24 mouse cellular contexts compared by ENCODE assay signal in the genomic region with DNA sequence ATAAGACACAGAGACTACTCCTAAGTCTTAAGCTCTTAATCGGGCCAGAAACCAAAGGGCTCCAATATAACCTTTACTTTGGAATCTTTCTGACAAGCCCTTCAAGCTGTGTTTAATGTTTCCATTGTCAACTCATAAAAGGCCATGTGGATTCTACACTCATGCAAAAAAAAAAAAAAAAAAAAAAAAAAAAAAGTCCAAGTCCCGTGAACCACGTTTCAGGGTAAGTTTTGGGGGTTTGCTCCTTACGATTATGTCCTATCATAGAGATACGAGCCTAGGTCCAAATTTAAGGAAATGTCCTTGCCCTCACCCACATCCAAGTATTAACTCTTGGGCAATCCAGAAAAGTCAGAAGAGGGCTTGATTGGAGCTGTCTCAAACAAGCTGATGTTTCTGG. TPM values are rescaled to one million over a fixed set of nuclear protein-coding genes. Genes with fewer than 3 reads are reported as not detected.
DNase-seq lines count a peak whose midpoint lies in the region; ATAC-seq and TF ChIP-seq lines count a peak whose summit lies in the region.
"Had no signal": no experiment of that assay in that cellular context is flagged by ENCODE, and none has a peak within 500 bp of the region (broad histone marks: within the 10 kb centered on the region; RNA-seq: fewer than 3 reads in every experiment).

No protein-coding gene starts in this region.

- peak; percentile 27 for DNase-seq in liver, adult 2 months (ENCODE audit: extremely low read depth, low read depth, low spot score)
- no peak for DNase-seq in liver, postnatal 0 days
- DNase-seq in CH12.LX (ENCODE audit: extremely low read depth): no peak
- no peak for DNase-seq in embryo, embryonic 11 days
- DNase-seq in cerebellum, adult 8-10 months: no peak
- DNase-seq in heart, adult 8-10 months (ENCODE audit: low spot score): no peak
- DNase-seq: adrenal gland, adult 2 months; adrenal gland, adult 8-10 months; adrenal gland, postnatal 10 days; adrenal gland, postnatal 14 days; adrenal gland, postnatal 25 days; adrenal gland, postnatal 36 days; B cell, adult 2 months; cerebellum, adult 11 months; cerebellum, adult 11-12 months; cerebellum, adult 18-20 months; cerebellum, adult 2 months had no signal

- no peak overlapping the region for H3K4me2 ChIP-seq in liver, postnatal 0 days (ENCODE audit: low read depth, low read length)
- peak overlapping the region; percentile 100 for H3K4me2 ChIP-seq in CH12.LX (ENCODE audit: insufficient read depth, low read depth, poor library complexity, severe bottlenecking)

- WGBS in liver, adult 2 months: 65% methylated on average over 5 of the region's 5 CpGs
- 82% methylated on average over 5 of the region's 5 CpGs for WGBS in liver, postnatal 0 days (ENCODE audit: insufficient replicate concordance)
- WGBS in macrophage (ENCODE audit: missing documents): 93% methylated on average over 5 of the region's 5 CpGs

- H3K27ac ChIP-seq in liver, adult 2 months (replicated peaks; ENCODE audit: insufficient read depth, low read depth, low read length): no peak overlapping the region
- no peak overlapping the region for H3K27ac ChIP-seq in liver, postnatal 0 days (ENCODE audit: low read depth)
- peak overlapping the region; percentile 85 for H3K27ac ChIP-seq in CH12.LX (ENCODE audit: insufficient read depth, low read depth)
- H3K27ac ChIP-seq in bone marrow macrophage, adult 2 months (ENCODE audit: insufficient read depth, low read depth, low read length): peak overlapping the region; percentile 7; the same call in 1 of the 2 replicates
- 0 out of 2 replicates have a peak overlapping the region, but pooled peaks have one; percentile 95 for H3K27ac ChIP-seq in macrophage

- dilution Hi-C loops in CH12.LX (cut with MboI; ENCODE audit: extremely low pct_ligation_motif_present, extremely low pct_unique_long_range_greater_than_20kb, low sequenced_read_pairs): no loop called here

- ATAC-seq in liver, postnatal 0 days: no peak
- ATAC-seq: activated CD4-positive, CD25-positive, alpha-beta regulatory T cell, adult 4 months; CD4-positive, CD25-positive, alpha-beta regulatory T cell, adult 4 months; Patski had no signal

- H3K9me3 ChIP-seq in liver, postnatal 0 days (ENCODE audit: low read length): no peaks in the 10 kb centered on the region
- H3K9me3 ChIP-seq in CH12.LX (replicated peaks; ENCODE audit: low read length): no peaks in the 10 kb centered on the region

- H3K9ac ChIP-seq in liver, adult 2 months (ENCODE audit: low read depth, low read length): no peak overlapping the region
- H3K9ac ChIP-seq in liver, postnatal 0 days (replicated peaks): no peak overlapping the region
- peak overlapping the region; percentile 85 for H3K9ac ChIP-seq in CH12.LX (ENCODE audit: insufficient read depth, low read depth)

- 0 out of 2 replicates have a peak, but pooled peaks cover 5% of the 10 kb centered on the region for H3K36me3 ChIP-seq in liver, adult 2 months (ENCODE audit: control insufficient read depth, insufficient read depth, low read length)
- no peaks in the 10 kb centered on the region for H3K36me3 ChIP-seq in liver, postnatal 0 days (replicated peaks; ENCODE audit: insufficient read depth, low read length)
- H3K36me3 ChIP-seq in CH12.LX (replicated peaks in 1 of 2; ENCODE audit: control insufficient read depth in 1 of 2, insufficient read depth in 1 of 2, low read length in 1 of 2) (no peaks in the 10 kb centered on the region), macrophage (ENCODE audit: inconsistent target) (peaks cover 12% of the 10 kb centered on the region; the same call in 1 of the 2 replicates)
- H3K36me3 ChIP-seq: G1E had no signal

- no peak for TF ChIP-seq POLR2A in liver, adult 2 months (IDR thresholded peaks at IDR 0.05; ENCODE audit: extremely low read depth, insufficient read depth, low read length)
- no peak for TF ChIP-seq POLR2A in CH12.LX (IDR thresholded peaks at IDR 0.05; ENCODE audit: low read depth, low read length)
- no peak for TF ChIP-seq POLR2A in bone marrow macrophage, adult 2 months (IDR thresholded peaks at IDR 0.05; ENCODE audit: borderline replicate concordance, low read depth, low read length)

- no peak for TF ChIP-seq EP300 in liver, postnatal 0 days (IDR thresholded peaks at IDR 0.05; ENCODE audit: low read depth)
- TF ChIP-seq EP300 in CH12.LX (IDR thresholded peaks at IDR 0.05; ENCODE audit: low read length): no peak

- H3K27me3 ChIP-seq in liver, adult 2 months (ENCODE audit: control insufficient read depth, insufficient read depth, low read length): no peaks in the 10 kb centered on the region
- peaks cover under 1% of the 10 kb centered on the region for H3K27me3 ChIP-seq in liver, postnatal 0 days (ENCODE audit: insufficient read depth, low read length)
- H3K27me3 ChIP-seq in CH12.LX (replicated peaks): no peaks in the 10 kb centered on the region
- H3K27me3 ChIP-seq: Patski had no signal

- H3K4me3 ChIP-seq in liver, adult 2 months (ENCODE audit: insufficient read depth, low read depth, low read length): no peak overlapping the region
- no peak overlapping the region for H3K4me3 ChIP-seq in liver, postnatal 0 days (ENCODE audit: low read depth, low read length)
- peak overlapping the region in 1 of 3 experiments; percentile 71 for H3K4me3 ChIP-seq in CH12.LX (replicated peaks in 1 of 3; ENCODE audit: low read depth in 2 of 3, low read length in 2 of 3, poor library complexity in 1 of 3)
- no peak overlapping the region for H3K4me3 ChIP-seq in bone marrow macrophage, adult 2 months (ENCODE audit: insufficient read depth, low read length)
- no peak overlapping the region for H3K4me3 ChIP-seq in macrophage (ENCODE audit: inconsistent target)

- no peak for TF ChIP-seq RAD21 in CH12.LX (IDR thresholded peaks at IDR 0.05; ENCODE audit: low read depth, low read length)

- H3K79me2 ChIP-seq in liver, adult 2 months (ENCODE audit: control insufficient read depth, insufficient read depth, low read length): peaks cover 42% of the 10 kb centered on the region; the same call in 1 of the 2 replicates
- peaks cover 56% of the 10 kb centered on the region for H3K79me2 ChIP-seq in CH12.LX (replicated peaks; ENCODE audit: control insufficient read depth, extremely low read depth, insufficient read depth, poor library complexity, severe bottlenecking)
- peaks cover 100% of the 10 kb centered on the region for H3K79me2 ChIP-seq in macrophage (ENCODE audit: inconsistent target)

- peaks cover 31% of the 10 kb centered on the region for H3K4me1 ChIP-seq in liver, adult 2 months (ENCODE audit: control insufficient read depth, insufficient read depth, low read length)
- peaks cover 27% of the 10 kb centered on the region for H3K4me1 ChIP-seq in liver, postnatal 0 days (ENCODE audit: insufficient read depth)
- peaks cover 14 to 41% of the 10 kb centered on the region in 2 experiments for H3K4me1 ChIP-seq in CH12.LX (ENCODE audit: control insufficient read depth in 1 of 2, insufficient read depth in 2 of 2)
- H3K4me1 ChIP-seq in bone marrow macrophage, adult 2 months (ENCODE audit: control insufficient read depth, insufficient read depth, low read length): peaks cover 44% of the 10 kb centered on the region

- TF ChIP-seq CTCF in liver, adult 2 months (IDR thresholded peaks at IDR 0.05; ENCODE audit: low read depth, low read length): no peak
- TF ChIP-seq CTCF in liver, postnatal 0 days (IDR thresholded peaks at IDR 0.05; ENCODE audit: low read depth): no peak
- no peak for TF ChIP-seq CTCF in CH12.LX (conservative IDR thresholded peaks at IDR 0.05 in 1 of 2, IDR thresholded peaks at IDR 0.05 in 1 of 2; ENCODE audit: low read depth in 2 of 2, low read length in 2 of 2)
- TF ChIP-seq CTCF in bone marrow macrophage, adult 2 months (IDR thresholded peaks at IDR 0.05; ENCODE audit: low read depth, low read length): no peak

- in situ Hi-C loops in CH12.LX (cut with MboI; ENCODE audit: low pct_ligation_motif_present, low pct_unique_long_range_greater_than_20kb, low sequenced_read_pairs): no loop called here

TF ChIP-seq in CH12.LX, 34 proteins besides CTCF, POLR2A, EP300 and RAD21:
- TF ChIP-seq BHLHE40 (IDR thresholded peaks at IDR 0.05; ENCODE audit: low read depth, low read length): peak; percentile 81
- TF ChIP-seq MYC (IDR thresholded peaks at IDR 0.05; ENCODE audit: low read depth, low read length): peak; percentile 58; the same call in 1 of the 2 replicates
- no peak for TF ChIP-seq POLR2AphosphoS2 (IDR thresholded peaks at IDR 0.05; ENCODE audit: low read depth, low read length)
- TF ChIP-seq TCF12 (IDR thresholded peaks at IDR 0.05; ENCODE audit: low read depth, low read length): no peak
- 0 out of 2 replicates have a peak, but pooled peaks have one; percentile 24 for TF ChIP-seq JUND (conservative IDR thresholded peaks at IDR 0.05; ENCODE audit: low read depth, low read length)
- TF ChIP-seq MXI1 (IDR thresholded peaks at IDR 0.05; ENCODE audit: low read depth, low read length): peak; percentile 72
- TF ChIP-seq ZNF384 (IDR thresholded peaks at IDR 0.05; ENCODE audit: low read depth, low read length): peak; percentile 96

RNA-seq across cellular contexts. Expression of gene Rbm47, which starts 27.3 kb away (rescaled TPM):
- 63.5 and 81.8 TPM in 2 replicates for total RNA-seq in liver, adult 2 months (2014; rRNA removed)
- 47.4 and 58.7 TPM in 2 replicates for polyA plus RNA-seq in liver, adult 2 months (2012; rRNA removed)
- 20.5 and 22.8 TPM in 2 replicates for polyA plus RNA-seq in liver, postnatal 0 days (2015; fragmentation: Nextera tagmentation; extraction: Ambion mirVana)
- 9.2 and 11.3 TPM in 2 replicates for total RNA-seq in CH12.LX (2012; rRNA removed)
- 0.08 and 0.43 TPM in 2 replicates for total RNA-seq in CH12.LX (2014; rRNA removed)
- polyA plus RNA-seq in CH12.LX (2012; ENCODE audit: insufficient read length, low read depth): 0.91 and 1.1 TPM in 2 replicates
- 86.7 and 89.0 TPM in 2 replicates for polyA plus RNA-seq in bone marrow macrophage, adult 2 months (2012; ENCODE audit: insufficient read depth, insufficient read length, missing spikeins)
- total RNA-seq in macrophage (2018; cell fraction: chromatin; rRNA removed): 100 to 1,000 TPM; 212 to 432 (median 310) TPM
- total RNA-seq in macrophage (2018; cell fraction: cytosol; rRNA removed): 100 to 1,000 TPM in 10 of 26 experiments, 10 to 100 TPM in 16; 76.7 to 169 (median 96.4) TPM
- total RNA-seq in macrophage (2018; cell fraction: nucleus; rRNA removed): 100 to 1,000 TPM; 195 to 431 (median 259) TPM
- 35.3 to 62.0 TPM (median 41.0 TPM) in 3 replicates for polyA plus RNA-seq in macrophage (2018)
- total RNA-seq in heart, adult 8-10 months (2022): 1 to 10 TPM; 1.2 to 2.2 (median 1.5) TPM
- total RNA-seq: MEL had no signal
- polyA plus RNA-seq: G1E had no signal

Comparison
In these comparisons a context has a peak if more than half of its experiments do, and no peak if none do; other contexts are left out.
1. H3K27ac ChIP-seq: peak in CH12.LX (single experiment), bone marrow macrophage, adult 2 months (single experiment) and macrophage (single experiment); none in liver, adult 2 months (single experiment) and liver, postnatal 0 days (single experiment).
2. RNA of gene Rbm47, which starts 27.3 kb away (polyA plus RNA-seq): 86.7 to 89.0 TPM in bone marrow macrophage, adult 2 months, 47.4 to 58.7 TPM in liver, adult 2 months, 35.3 to 62.0 TPM in macrophage and 20.5 to 22.8 TPM in liver, postnatal 0 days; 0.91 to 1.1 TPM in CH12.LX; every median in the first group is over 10 times any median in the second.